Mouse (Mus musculus): Measurements from ENCODE around the gene Lct. TPM values are rescaled to one million over a fixed set of nuclear protein-coding genes. Genes with fewer than 3 reads are reported as not detected.
"Not testable (repeated sequence)": the region's sequence is repeated elsewhere in the genome, so short reads cannot be mapped to it uniquely, and the experiment has no call there.

The Lct gene
- polyA plus RNA-seq, 1 experiment from 2014 or later = 0.15 TPM

- no peak overlapping the region for H3K27ac ChIP-seq
- WGBS = 84% methylated on average over 8 of the region's 8 CpGs
- H3K27me3 ChIP-seq (ENCODE audit: low read depth, poor library complexity, severe bottlenecking) = no peaks in the 10 kb centered on the region
- no peaks in the 10 kb centered on the region for H3K4me1 ChIP-seq
- no peak overlapping the region for H3K4me3 ChIP-seq
- no peaks in the 10 kb centered on the region for H3K9me3 ChIP-seq (replicated peaks)
- no peak for DNase-seq (ENCODE audit: low spot score)
- peaks cover 32% of the 10 kb centered on the region for H3K36me3 ChIP-seq
Observed at GRCm38 (mm10) chr1:128284157-128284690, 43.9 kb downstream of the Lct start.

- peaks cover 45% of the 10 kb centered on the region for H3K36me3 ChIP-seq
- no peak overlapping the region for H3K27ac ChIP-seq
- H3K27me3 ChIP-seq (ENCODE audit: low read depth, poor library complexity, severe bottlenecking) = no peaks in the 10 kb centered on the region
- no peak for DNase-seq (ENCODE audit: low spot score)
- H3K9me3 ChIP-seq (replicated peaks) = no peaks in the 10 kb centered on the region
- H3K4me3 ChIP-seq = no peak overlapping the region
- H3K4me1 ChIP-seq = no peaks in the 10 kb centered on the region
- 91% methylated on average over 3 of the region's 3 CpGs for WGBS
Observed at GRCm38 (mm10) chr1:128282924-128283323, 45.2 kb downstream of the Lct start.

GRCm38 (mm10) chr1:128281753-128282152 lies 46.4 kb downstream of the Lct start:
- DNase-seq (ENCODE audit: low spot score) = no peak
- Histone ChIP-seq H3K4me3 (no peak overlapping the region), H3K27me3 (ENCODE audit: low read depth, poor library complexity, severe bottlenecking) (no peaks in the 10 kb centered on the region), H3K4me1 (no peaks in the 10 kb centered on the region), H3K36me3 (peaks cover 57% of the 10 kb centered on the region), H3K27ac (no peak overlapping the region), H3K9me3 (replicated peaks) (no peaks in the 10 kb centered on the region)
- WGBS = 94% methylated on average over 3 of the region's 3 CpGs

GRCm38 (mm10) chr1:128278563-128278962 lies 49.6 kb downstream of the Lct start:
- no peaks in the 10 kb centered on the region for H3K27me3 ChIP-seq (ENCODE audit: low read depth, poor library complexity, severe bottlenecking)
- H3K9me3 ChIP-seq (replicated peaks) = no peaks in the 10 kb centered on the region
- WGBS = 92% methylated on average over 3 of the region's 3 CpGs
- DNase-seq (ENCODE audit: low spot score) = no peak
- no peaks in the 10 kb centered on the region for H3K4me1 ChIP-seq
- no peak overlapping the region for H3K4me3 ChIP-seq
- H3K36me3 ChIP-seq = peaks cover 83% of the 10 kb centered on the region
- H3K27ac ChIP-seq = no peak overlapping the region

GRCm38 (mm10) chr1:128275908-128276307 lies 52.2 kb downstream of the Lct start:
- Histone ChIP-seq H3K4me3 (no peak overlapping the region), H3K27me3 (ENCODE audit: low read depth, poor library complexity, severe bottlenecking) (no peaks in the 10 kb centered on the region), H3K27ac (no peak overlapping the region), H3K36me3 (peaks cover 92% of the 10 kb centered on the region), H3K4me1 (no peaks in the 10 kb centered on the region), H3K9me3 (replicated peaks) (no peaks in the 10 kb centered on the region)
- WGBS = 90% methylated on average over 1 of the region's 1 CpGs
- no peak for DNase-seq (ENCODE audit: low spot score)

GRCm38 (mm10) chr1:128270731-128271130 lies 57.4 kb downstream of the Lct start:
- Histone ChIP-seq H3K9me3 (replicated peaks) (no peaks in the 10 kb centered on the region), H3K27ac (no peak overlapping the region), H3K4me3 (no peak overlapping the region), H3K36me3 (peaks cover 96% of the 10 kb centered on the region), H3K4me1 (no peaks in the 10 kb centered on the region), H3K27me3 (ENCODE audit: low read depth, poor library complexity, severe bottlenecking) (no peaks in the 10 kb centered on the region)
- WGBS = 94% methylated on average over 3 of the region's 3 CpGs
- DNase-seq (ENCODE audit: low spot score) = no peak

- not testable (repeated sequence) for H3K27me3 ChIP-seq (ENCODE audit: low read depth, poor library complexity, severe bottlenecking); H3K9me3 ChIP-seq (replicated peaks); DNase-seq (ENCODE audit: low spot score); H3K4me1 ChIP-seq; H3K27ac ChIP-seq; H3K4me3 ChIP-seq
- WGBS = 83% methylated on average over 7 of the region's 7 CpGs
- H3K36me3 ChIP-seq = peaks cover 93% of the 10 kb centered on the region
Observed at GRCm38 (mm10) chr1:128267061-128267460, 61.1 kb downstream of the Lct start.

GRCm38 (mm10) chr1:128244727-128245355 lies 83.3 kb downstream of the Lct start:
- H3K4me1 ChIP-seq = peaks cover 6% of the 10 kb centered on the region; the same call in 1 of the 2 replicates
- peaks cover 4% of the 10 kb centered on the region; the same call in 1 of the 2 replicates for H3K36me3 ChIP-seq
- H3K4me3 ChIP-seq = peak overlapping the region; percentile 87
- H3K27ac ChIP-seq = peak overlapping the region; percentile 96
- 2% methylated on average over 19 of the region's 19 CpGs for WGBS
- no peaks in the 10 kb centered on the region for H3K9me3 ChIP-seq (replicated peaks)
- DNase-seq (ENCODE audit: low spot score) = peak; percentile 67
- H3K27me3 ChIP-seq (ENCODE audit: low read depth, poor library complexity, severe bottlenecking) = no peaks in the 10 kb centered on the region

- Histone ChIP-seq H3K4me1 (peaks cover 6% of the 10 kb centered on the region; the same call in 1 of the 2 replicates), H3K27me3 (ENCODE audit: low read depth, poor library complexity, severe bottlenecking) (no peaks in the 10 kb centered on the region), H3K27ac (peak overlapping the region; percentile 96), H3K4me3 (peak overlapping the region; percentile 87), H3K9me3 (replicated peaks) (no peaks in the 10 kb centered on the region), H3K36me3 (peaks cover 9% of the 10 kb centered on the region)
- WGBS = under 1% methylated on average over 71 of the region's 71 CpGs
- peak; percentile 99 for DNase-seq (ENCODE audit: low spot score)
Observed at GRCm38 (mm10) chr1:128243996-128244726, 84.0 kb downstream of the Lct start.

GRCm38 (mm10) chr1:128243627-128243995 lies 84.5 kb downstream of the Lct start, which contains the start of gene Ubxn4:
Gene Ubxn4, plus strand, starts transcription at chr1:128243964.
- 13% methylated on average over 10 of the region's 10 CpGs for WGBS
- no peak for DNase-seq (ENCODE audit: low spot score)
- H3K4me1 ChIP-seq = peaks cover 6% of the 10 kb centered on the region; the same call in 1 of the 2 replicates
- H3K27me3 ChIP-seq (ENCODE audit: low read depth, poor library complexity, severe bottlenecking) = no peaks in the 10 kb centered on the region
- peak within 1 kb of the TSS; percentile 96 for H3K27ac ChIP-seq
- H3K36me3 ChIP-seq = peaks cover 12% of the 10 kb centered on the region
- no peaks in the 10 kb centered on the region for H3K9me3 ChIP-seq (replicated peaks)
- H3K4me3 ChIP-seq = peak within 1 kb of the TSS; percentile 87

GRCm38 (mm10) chr1:128235181-128235580 lies 92.9 kb downstream of the Lct start:
- Histone ChIP-seq H3K9me3 (replicated peaks) (no peaks in the 10 kb centered on the region), H3K4me3 (no peak overlapping the region), H3K36me3 (peaks cover 84% of the 10 kb centered on the region), H3K27ac (no peak overlapping the region), H3K4me1 (no peaks in the 10 kb centered on the region), H3K27me3 (ENCODE audit: low read depth, poor library complexity, severe bottlenecking) (no peaks in the 10 kb centered on the region)
- 98% methylated on average over 4 of the region's 4 CpGs for WGBS
- DNase-seq (ENCODE audit: low spot score) = no peak

All from limb, embryonic 10.5 days (tissue).